Mouse (Mus musculus) layer of hippocampus, adult 18-20 months (tissue): ENCODE measurements around the gene Limch1. TPM values are rescaled to one million over a fixed set of nuclear protein-coding genes. Genes with fewer than 3 reads are reported as not detected.

Source experiments
- DNase-seq, 2 experiments: peaks; one replicate each; pipeline ENCODE4 v3.0.0; 2022; ENCODE audit warnings: low spot score in 2 of 2
- total RNA-seq, 2 experiments: library from RNA; stranded (reverse); gene quantifications; 2 replicates each; pipeline ENCODE4 v1.2.3; 2021

Gene Limch1
- total RNA-seq, 2 experiments from 2014 or later: 122 to 133 TPM

- no peak for DNase-seq
Observed at GRCm38 (mm10) chr5:66871521-66872050, 126.0 kb downstream of the Limch1 start.

- no peak for DNase-seq
Observed at GRCm38 (mm10) chr5:66872053-66872452, 126.4 kb downstream of the Limch1 start.

DNA sequence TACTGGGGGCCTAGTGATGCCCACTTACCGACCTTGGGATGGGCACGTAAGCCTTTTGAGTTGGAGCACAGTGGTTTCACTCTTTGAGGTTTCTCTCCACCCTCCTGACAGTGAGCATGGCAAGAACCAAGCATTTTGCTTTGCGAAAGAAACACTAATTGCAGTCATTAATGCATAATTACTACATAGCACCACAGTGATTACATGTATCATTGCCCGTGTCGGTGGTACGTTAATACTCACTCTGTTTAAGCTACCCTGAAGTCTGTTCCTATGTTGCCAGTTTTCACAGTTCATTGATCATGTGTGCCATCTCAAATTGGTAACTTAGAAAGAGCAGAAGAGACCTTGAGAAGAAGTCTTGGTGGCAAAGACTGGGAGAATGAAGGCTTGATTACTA is 127.1 kb downstream of the Limch1 start:
- DNase-seq: no peak

GRCm38 (mm10) chr5:66876018-66876805 is 130.6 kb downstream of the Limch1 start:
- DNase-seq: no peak

DNA sequence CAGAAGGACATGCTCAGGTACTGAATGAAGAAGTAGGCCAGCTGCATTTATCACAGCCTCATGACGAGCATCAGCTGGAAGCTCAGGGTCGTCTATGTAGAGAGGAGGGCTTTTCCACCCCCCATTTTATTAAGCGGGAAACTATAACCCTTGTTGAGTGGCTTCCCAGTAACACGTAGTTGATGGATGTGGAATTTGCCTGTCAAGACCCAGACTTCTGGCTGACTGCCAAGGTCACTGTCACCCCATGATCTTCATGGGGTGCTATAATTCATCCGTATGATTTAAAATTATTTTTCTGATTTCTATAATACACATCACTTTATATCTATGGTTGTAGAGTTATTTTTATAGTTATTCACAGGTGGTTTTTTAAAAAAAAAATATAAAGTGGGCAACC is 131.4 kb downstream of the Limch1 start:
- no peak for DNase-seq

DNA sequence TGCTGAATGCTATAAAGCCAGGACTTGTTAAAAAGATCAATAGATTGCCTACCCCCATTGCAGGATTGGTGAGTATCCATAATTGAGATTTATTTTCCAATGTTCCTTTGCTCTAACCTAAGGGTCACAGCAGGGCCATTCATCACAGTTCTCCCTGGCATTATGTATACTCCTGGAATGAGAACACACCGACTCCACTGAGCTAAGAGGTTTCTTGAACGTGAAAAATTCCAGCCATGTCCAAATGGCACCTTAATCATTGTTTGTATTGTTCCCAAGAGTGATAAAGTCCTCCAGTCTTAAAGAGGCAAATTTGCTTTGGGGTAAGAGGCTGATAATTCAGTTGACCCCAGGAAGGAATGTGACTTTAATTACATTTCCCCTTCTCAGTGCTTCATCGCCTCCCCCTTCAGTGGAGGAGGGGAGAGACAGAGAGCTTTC is 136.3 kb downstream of the Limch1 start:
- DNase-seq: no peak

GRCm38 (mm10) chr5:66882718-66883117 is 137.1 kb downstream of the Limch1 start:
- no peak for DNase-seq

GRCm38 (mm10) chr5:66884505-66884904 is 138.9 kb downstream of the Limch1 start:
- DNase-seq: no peak

DNA sequence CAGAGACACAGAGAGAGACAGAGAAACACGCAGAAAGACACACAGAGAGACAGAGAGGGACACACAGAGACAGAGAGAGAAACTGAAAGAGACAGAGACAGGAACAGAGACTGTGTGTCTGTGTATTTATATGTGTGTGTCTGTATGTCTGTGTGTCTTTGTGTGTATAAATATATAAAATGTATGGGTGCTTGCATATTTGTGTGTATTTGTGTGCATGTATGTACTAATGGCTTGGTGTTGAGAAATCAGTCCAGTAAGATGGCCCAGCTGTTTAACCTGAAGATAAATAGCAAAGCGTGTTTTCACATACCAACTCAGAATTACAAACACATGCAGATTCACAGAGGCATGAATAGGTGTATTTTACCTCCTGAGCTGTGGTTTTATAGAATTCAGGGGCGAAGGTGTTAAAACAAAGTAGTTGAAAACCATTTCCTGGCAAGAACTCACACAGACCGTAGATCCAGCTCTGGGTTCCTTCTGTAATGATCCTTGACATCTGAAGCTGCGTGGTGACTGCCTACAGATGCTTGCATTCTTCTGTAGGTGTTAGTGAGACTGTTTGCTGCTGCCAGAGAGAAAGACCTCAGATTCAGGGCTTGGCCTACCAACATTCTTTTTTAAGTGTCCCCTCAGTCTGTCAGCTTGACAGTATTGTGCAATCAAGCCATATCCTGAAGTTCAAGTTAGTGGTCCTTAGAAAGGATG is 140.9 kb downstream of the Limch1 start:
- DNase-seq: no peak

- DNase-seq: no peak
Observed at GRCm38 (mm10) chr5:66888061-66888460, 142.4 kb downstream of the Limch1 start.

DNA sequence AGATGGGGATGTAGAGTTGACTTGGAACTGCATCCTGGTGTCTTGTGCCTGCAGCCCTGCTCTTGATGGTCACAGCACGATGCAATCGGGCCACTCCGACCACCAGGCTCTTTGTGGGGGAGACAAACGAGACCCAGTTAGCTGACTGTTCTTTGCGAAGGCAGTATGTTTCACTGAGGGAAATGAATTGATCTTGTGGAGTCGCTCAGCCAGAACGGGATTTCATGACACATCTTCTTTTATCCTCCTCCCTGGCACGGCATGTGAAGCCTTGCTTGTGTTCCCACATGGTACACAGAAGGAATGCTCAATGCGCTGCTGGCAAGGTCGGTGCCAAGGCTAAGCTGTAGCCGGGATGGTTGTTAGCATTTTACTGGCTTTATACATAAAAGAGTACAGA is 143.7 kb downstream of the Limch1 start:
- DNase-seq: peak; percentile 43 to 76

- no peak for DNase-seq
Observed at GRCm38 (mm10) chr5:66895440-66896120, 150.0 kb downstream of the Limch1 start.

GRCm38 (mm10) chr5:66897584-66897983 is 152.0 kb downstream of the Limch1 start:
- no peak for DNase-seq

DNA sequence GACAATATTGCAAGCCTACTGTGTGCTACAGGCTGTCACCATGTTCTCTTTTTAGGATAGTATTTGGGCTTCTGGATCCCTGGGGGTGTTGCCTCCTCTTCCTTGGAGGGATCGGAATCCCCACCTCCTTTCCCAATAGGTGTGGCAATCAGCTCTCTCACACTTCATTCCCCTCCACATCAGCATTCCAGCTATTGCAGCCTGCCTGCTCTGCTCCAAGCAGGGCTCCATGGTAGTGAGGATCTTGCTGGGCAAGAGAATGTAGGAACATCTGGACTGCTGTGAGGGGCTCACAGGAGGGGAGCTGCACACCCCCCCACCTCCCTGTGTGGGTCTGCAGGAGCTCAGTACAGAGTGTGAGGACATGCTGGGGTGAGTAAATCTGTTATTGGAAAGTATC is 152.6 kb downstream of the Limch1 start:
- DNase-seq: no peak

GRCm38 (mm10) chr5:66898811-66899430 is 153.3 kb downstream of the Limch1 start:
- DNase-seq: no peak

DNA sequence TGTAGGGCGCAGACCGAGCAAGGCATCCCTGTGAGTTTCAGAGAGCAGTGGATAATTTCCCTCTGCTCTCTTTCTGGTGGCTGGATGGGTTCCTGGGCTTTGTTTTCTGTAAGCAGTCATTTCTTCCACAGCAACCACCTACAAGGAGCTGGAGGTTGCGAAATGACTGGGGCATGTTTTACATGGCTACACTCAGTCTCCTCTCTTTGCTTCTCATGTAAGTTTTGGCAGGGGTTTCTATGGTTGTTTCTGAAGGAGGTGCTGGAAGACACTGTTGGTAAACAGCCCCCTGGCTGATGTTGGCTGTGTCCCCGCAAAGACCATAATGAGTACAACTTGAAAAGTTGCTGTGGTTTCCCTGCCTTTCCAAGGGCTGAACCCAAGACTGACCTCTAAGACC is 155.5 kb downstream of the Limch1 start:
- no peak for DNase-seq

GRCm38 (mm10) chr5:66904835-66905234 is 159.2 kb downstream of the Limch1 start:
- no peak for DNase-seq

GRCm38 (mm10) chr5:66908883-66909282 is 163.3 kb downstream of the Limch1 start:
- DNase-seq: no peak

DNA sequence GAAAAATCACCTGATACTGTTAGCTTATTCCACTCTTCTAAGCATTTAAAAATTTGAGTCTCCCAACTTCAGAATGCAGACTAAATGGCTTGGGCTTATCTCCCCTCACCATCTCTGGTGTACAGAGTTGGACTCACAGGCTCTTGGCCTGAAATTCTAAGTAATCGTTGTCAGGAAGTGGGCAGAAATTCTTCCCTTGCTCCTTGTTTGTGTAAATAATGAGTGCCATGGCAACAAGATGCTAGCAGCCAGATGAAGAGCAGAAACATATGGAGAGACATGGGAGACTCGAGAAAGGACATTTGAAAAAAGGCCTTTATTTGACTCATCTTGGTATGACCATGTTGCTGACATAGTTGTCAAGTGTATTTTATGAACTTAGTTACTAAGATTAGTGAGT is 164.3 kb downstream of the Limch1 start:
- no peak for DNase-seq

- no peak for DNase-seq
Observed at GRCm38 (mm10) chr5:66910610-66911009, 165.0 kb downstream of the Limch1 start.

DNA sequence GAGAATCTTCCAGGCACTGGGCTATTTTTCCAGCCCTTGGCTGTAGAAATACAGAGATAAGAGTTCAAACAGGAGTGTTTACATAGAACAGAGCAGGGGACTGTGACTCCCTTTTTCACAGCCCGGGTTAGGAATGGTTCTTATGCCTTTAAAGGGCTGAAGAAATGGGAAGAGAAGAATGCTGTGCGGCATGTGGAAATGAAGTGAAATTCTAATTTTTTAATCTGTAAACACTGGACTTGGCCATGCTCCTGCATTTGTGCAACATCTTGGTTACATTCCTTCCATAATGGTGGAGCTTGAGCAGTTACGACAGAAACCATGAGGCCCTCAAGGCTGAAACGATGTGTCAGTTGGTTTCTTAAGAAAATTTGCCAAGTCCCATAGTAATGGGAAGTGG is 165.4 kb downstream of the Limch1 start:
- no peak for DNase-seq
